Mouse (Mus musculus): ENCODE results near the gene Prap1. TPM values are rescaled to one million over a fixed set of nuclear protein-coding genes. Genes with fewer than 3 reads are reported as not detected.

Prap1 gene
- polyA plus RNA-seq, 1 experiment from 2014 or later, result not detected

- 29% methylated on average over 1 of the region's 1 CpGs for WGBS
These were observed 2.4 kb downstream of the Prap1 start for GRCm38 (mm10) chr7:140095556-140095955.

GRCm38 (mm10) chr7:140096055-140096454, 2.9 kb downstream of the Prap1 start:
- Histone ChIP-seq H3K9ac (no peak overlapping the region), H3K4me3 (no peak overlapping the region), H3K9me3 (no peaks in the 10 kb centered on the region), H3K4me2 (no peak overlapping the region), H3K4me1 (no peaks in the 10 kb centered on the region), H3K36me3 (no peaks in the 10 kb centered on the region), H3K27me3 (no peaks in the 10 kb centered on the region), H3K27ac (no peak overlapping the region)
- ATAC-seq (ENCODE audit: borderline replicate concordance, extremely low read depth, low FRiP score, low TSS enrichment), result no peak

More at GRCm38 (mm10) chr7:140095556-140095955, 2.4 kb downstream of the Prap1 start:
- Histone ChIP-seq H3K36me3 (no peaks in the 10 kb centered on the region), H3K9me3 (no peaks in the 10 kb centered on the region), H3K4me2 (no peak overlapping the region), H3K4me1 (no peaks in the 10 kb centered on the region), H3K4me3 (no peak overlapping the region), H3K9ac (no peak overlapping the region), H3K27ac (no peak overlapping the region), H3K27me3 (no peaks in the 10 kb centered on the region)
- ATAC-seq (ENCODE audit: borderline replicate concordance, extremely low read depth, low FRiP score, low TSS enrichment), result no peak

GRCm38 (mm10) chr7:140098466-140098865, 5.3 kb downstream of the Prap1 start:
- Histone ChIP-seq H3K4me2 (no peak overlapping the region), H3K9ac (no peak overlapping the region), H3K36me3 (no peaks in the 10 kb centered on the region), H3K4me1 (peaks cover 10% of the 10 kb centered on the region; the same call in 1 of the 2 replicates), H3K9me3 (no peaks in the 10 kb centered on the region), H3K27ac (no peak overlapping the region), H3K27me3 (no peaks in the 10 kb centered on the region), H3K4me3 (no peak overlapping the region)
- WGBS, result 88% methylated on average over 1 of the region's 1 CpGs
- ATAC-seq (ENCODE audit: borderline replicate concordance, extremely low read depth, low FRiP score, low TSS enrichment), result no peak

- ATAC-seq (ENCODE audit: borderline replicate concordance, extremely low read depth, low FRiP score, low TSS enrichment), result no peak
- Histone ChIP-seq H3K36me3 (no peaks in the 10 kb centered on the region; the same call in 1 of the 2 replicates), H3K27me3 (no peaks in the 10 kb centered on the region), H3K4me1 (peaks cover 10% of the 10 kb centered on the region; the same call in 1 of the 2 replicates), H3K9me3 (no peaks in the 10 kb centered on the region), H3K27ac (no peak overlapping the region), H3K4me2 (peak overlapping the region; percentile 78), H3K9ac (peak overlapping the region; percentile 42; the same call in 1 of the 2 replicates), H3K4me3 (peak overlapping the region; percentile 49)
- WGBS, result 74% methylated on average over 10 of the region's 10 CpGs
These were observed 8.3 kb downstream of the Prap1 start for GRCm38 (mm10) chr7:140101498-140101897.

GRCm38 (mm10) chr7:140101993-140102860, 9.0 kb downstream of the Prap1 start, which contains the start of gene Fuom:
Fuom (minus strand) TSS chr7:140102441.
- H3K9me3 ChIP-seq, result no peaks in the 10 kb centered on the region
- peaks cover 10% of the 10 kb centered on the region; the same call in 1 of the 2 replicates for H3K4me1 ChIP-seq
- H3K27me3 ChIP-seq, result no peaks in the 10 kb centered on the region
- H3K9ac ChIP-seq, result peak within 1 kb of the TSS; percentile 42
- peaks cover 4% of the 10 kb centered on the region for H3K36me3 ChIP-seq
- peak within 1 kb of the TSS; percentile 78 for H3K4me2 ChIP-seq
- 1% methylated on average over 30 of the region's 30 CpGs for WGBS
- H3K4me3 ChIP-seq, result peak within 1 kb of the TSS; percentile 49
- H3K27ac ChIP-seq, result no peak within 1 kb of the TSS
- ATAC-seq (ENCODE audit: borderline replicate concordance, extremely low read depth, low FRiP score, low TSS enrichment), result peak; percentile 89

- Histone ChIP-seq H3K4me3 (no peak overlapping the region), H3K27me3 (no peaks in the 10 kb centered on the region), H3K4me2 (no peak overlapping the region), H3K9ac (no peak overlapping the region), H3K27ac (no peak overlapping the region), H3K36me3 (peaks cover 21% of the 10 kb centered on the region), H3K4me1 (peaks cover 10% of the 10 kb centered on the region; the same call in 1 of the 2 replicates), H3K9me3 (no peaks in the 10 kb centered on the region)
- ATAC-seq (ENCODE audit: borderline replicate concordance, extremely low read depth, low FRiP score, low TSS enrichment), result no peak
- 73% methylated on average over 4 of the region's 4 CpGs for WGBS
These were observed 10.8 kb downstream of the Prap1 start for GRCm38 (mm10) chr7:140104009-140104408.

- Histone ChIP-seq H3K9me3 (no peaks in the 10 kb centered on the region), H3K9ac (no peak overlapping the region), H3K27ac (no peak overlapping the region), H3K4me1 (0 out of 2 replicates have a peak, but pooled peaks cover 2% of the 10 kb centered on the region), H3K4me2 (no peak overlapping the region), H3K27me3 (no peaks in the 10 kb centered on the region), H3K4me3 (no peak overlapping the region), H3K36me3 (peaks cover 58% of the 10 kb centered on the region)
- ATAC-seq (ENCODE audit: borderline replicate concordance, extremely low read depth, low FRiP score, low TSS enrichment), result no peak
- WGBS, result 56% methylated on average over 3 of the region's 3 CpGs
These were observed 18.7 kb downstream of the Prap1 start for GRCm38 (mm10) chr7:140111943-140112342.

GRCm38 (mm10) chr7:140115583-140116328, 22.6 kb downstream of the Prap1 start, which contains the start of gene Paox:
Paox (plus strand) TSS chr7:140115799.
- Histone ChIP-seq H3K36me3 (peaks cover 20% of the 10 kb centered on the region; the same call in 1 of the 2 replicates), H3K4me3 (peak within 1 kb of the TSS; percentile 74), H3K9ac (peak within 1 kb of the TSS; percentile 86), H3K27me3 (no peaks in the 10 kb centered on the region), H3K27ac (peak within 1 kb of the TSS; percentile 88), H3K4me1 (0 out of 2 replicates have a peak, but pooled peaks cover 2% of the 10 kb centered on the region), H3K9me3 (no peaks in the 10 kb centered on the region), H3K4me2 (peak within 1 kb of the TSS; percentile 70)
- WGBS, result under 1% methylated on average over 23 of the region's 23 CpGs
- ATAC-seq (ENCODE audit: borderline replicate concordance, extremely low read depth, low FRiP score, low TSS enrichment), result peak; percentile 83

GRCm38 (mm10) chr7:140116329-140117054, 23.3 kb downstream of the Prap1 start, which contains the start of gene Echs1:
Echs1 (minus strand) TSS chr7:140116476.
- H3K9me3 ChIP-seq, result no peaks in the 10 kb centered on the region
- H3K4me2 ChIP-seq, result peak within 1 kb of the TSS; percentile 70
- WGBS, result 2% methylated on average over 28 of the region's 28 CpGs
- H3K9ac ChIP-seq, result peak within 1 kb of the TSS; percentile 86
- 0 out of 2 replicates have a peak, but pooled peaks cover 2% of the 10 kb centered on the region for H3K4me1 ChIP-seq
- H3K4me3 ChIP-seq, result peak within 1 kb of the TSS; percentile 74
- H3K27me3 ChIP-seq, result no peaks in the 10 kb centered on the region
- H3K36me3 ChIP-seq, result peaks cover 14% of the 10 kb centered on the region; the same call in 1 of the 2 replicates
- ATAC-seq (ENCODE audit: borderline replicate concordance, extremely low read depth, low FRiP score, low TSS enrichment), result peak; percentile 96
- H3K27ac ChIP-seq, result peak within 1 kb of the TSS; percentile 88

- ATAC-seq (ENCODE audit: borderline replicate concordance, extremely low read depth, low FRiP score, low TSS enrichment), result no peak
- Histone ChIP-seq H3K4me1 (peaks cover 4% of the 10 kb centered on the region; the same call in 1 of the 2 replicates), H3K9me3 (no peaks in the 10 kb centered on the region), H3K4me2 (no peak overlapping the region), H3K27ac (no peak overlapping the region), H3K27me3 (no peaks in the 10 kb centered on the region), H3K9ac (no peak overlapping the region), H3K36me3 (no peaks in the 10 kb centered on the region), H3K4me3 (no peak overlapping the region)
- WGBS, result 86% methylated on average over 2 of the region's 2 CpGs
These were observed 27.3 kb downstream of the Prap1 start for GRCm38 (mm10) chr7:140120484-140120883.

- WGBS, result 61% methylated on average over 13 of the region's 13 CpGs
- H3K4me1 ChIP-seq, result peaks cover 4% of the 10 kb centered on the region; the same call in 1 of the 2 replicates
- H3K4me3 ChIP-seq, result no peak overlapping the region
- no peaks in the 10 kb centered on the region for H3K27me3 ChIP-seq
- no peaks in the 10 kb centered on the region for H3K9me3 ChIP-seq
- H3K4me2 ChIP-seq, result no peak overlapping the region
- no peak overlapping the region for H3K9ac ChIP-seq
- no peaks in the 10 kb centered on the region for H3K36me3 ChIP-seq
- H3K27ac ChIP-seq, result no peak overlapping the region
- no peak for ATAC-seq (ENCODE audit: borderline replicate concordance, extremely low read depth, low FRiP score, low TSS enrichment)
These were observed 28.2 kb downstream of the Prap1 start for GRCm38 (mm10) chr7:140121338-140121910.

Data from lung, embryonic 15.5 days (tissue).